Mouse (Mus musculus): ENCODE measurements around the gene Mphosph9.

- TF ChIP-seq CTCF (IDR thresholded peaks at IDR 0.05; ENCODE audit: low read depth) (no peak), EP300 (IDR thresholded peaks at IDR 0.05; ENCODE audit: low read depth) (no peak)
Observed at GRCm38 (mm10) chr5:124201564-124201963, 126.2 kb downstream of the Mphosph9 start.

Data from liver, postnatal 0 days (tissue).